Mouse (Mus musculus) megakaryocyte, embryonic 14.5 days (primary cell): ENCODE results near the gene Ciao2a.

Experiments
- FLI1 ChIP-seq: IDR thresholded peaks from 2 replicates; pipeline ENCODE4 v1.6.1; 2012; ENCODE audit warnings: low read length, inconsistent platforms, mixed read lengths
- GATA1 ChIP-seq: IDR thresholded peaks from 3 replicates; pipeline ENCODE4 v1.6.1; 2012; ENCODE audit warnings: mixed read lengths, low read length, inconsistent platforms, borderline replicate concordance

DNA sequence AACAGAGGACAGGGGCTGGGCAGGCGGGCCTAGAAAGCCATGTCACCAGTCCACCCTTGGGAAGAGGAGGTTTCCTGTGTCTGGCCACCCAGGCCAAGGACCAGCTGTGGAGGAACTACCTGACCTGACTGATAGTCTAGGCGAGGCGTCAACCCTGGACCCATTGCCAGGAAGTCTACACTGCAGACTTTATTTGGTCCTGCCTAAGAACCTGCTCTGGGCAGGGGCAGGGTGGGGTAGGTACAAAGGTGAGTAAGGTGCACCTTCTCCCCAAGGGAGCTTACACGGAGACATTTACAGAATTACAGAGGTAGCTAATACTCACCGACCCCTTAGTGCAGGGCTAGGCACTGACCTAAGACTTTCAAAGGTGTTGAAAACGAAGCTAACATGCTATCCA, 27.2 kb downstream of the Ciao2a start:
- no peak for TF ChIP-seq GATA1
- TF ChIP-seq FLI1, result no peak
